ENCODE assay signal across 31 mouse cellular contexts in the genomic region with DNA sequence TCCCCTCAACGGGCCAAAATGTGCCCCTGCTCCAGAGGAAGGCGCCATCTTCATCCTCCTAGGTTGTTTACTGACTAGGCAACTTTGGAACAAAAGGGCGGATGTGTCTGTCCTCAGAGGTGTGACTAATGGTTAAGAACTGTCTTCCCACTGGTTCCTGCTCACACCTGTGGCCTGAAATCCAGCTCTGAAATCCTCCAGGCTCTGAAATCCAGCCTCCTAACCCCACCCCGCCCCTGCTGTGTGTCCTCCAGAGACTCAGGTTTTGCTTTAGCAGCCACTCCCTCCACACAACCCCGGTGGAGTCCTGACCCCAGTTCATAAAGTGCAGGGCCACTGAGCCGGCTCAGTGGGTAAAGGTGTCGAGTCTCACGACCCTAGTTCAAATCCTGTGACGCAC. TPM values are rescaled to one million over a fixed set of nuclear protein-coding genes. Genes with fewer than 3 reads are reported as not detected.
DNase-seq lines count a peak whose midpoint lies in the region; ATAC-seq and TF ChIP-seq lines count a peak whose summit lies in the region.
"Had no signal": no experiment of that assay in that cellular context is flagged by ENCODE, and none has a peak within 500 bp of the region (broad histone marks: within the 10 kb centered on the region; RNA-seq: fewer than 3 reads in every experiment).

No protein-coding gene starts in this region.

- peak; percentile 37 for DNase-seq in testis, postnatal 10 days (ENCODE audit: low spot score)
- no peak for DNase-seq in testis, postnatal 14 days (ENCODE audit: low spot score)
- DNase-seq in ES-E14 (ENCODE audit: low read depth, low spot score): no peak
- DNase-seq in ZHBTc4 (ENCODE audit: low read depth, low spot score): peak; percentile 87
- no peak for DNase-seq in adrenal gland, postnatal 10 days
- DNase-seq: adrenal gland, adult 2 months; adrenal gland, postnatal 25 days; B cell, adult 2 months; cerebellum, adult 11-12 months; cerebellum, adult 8-10 months; cerebellum, postnatal 10 days; cerebellum, postnatal 36 days; embryo, embryonic 11 days; gastrocnemius, postnatal 36 days; heart, adult 2 months; heart, postnatal 14 days; heart, postnatal 4 days had no signal

- H3K4me2 ChIP-seq in midbrain, embryonic 16.5 days (ENCODE audit: low read length): no peak overlapping the region
- H3K4me2 ChIP-seq: embryonic facial prominence, embryonic 13.5 days; forebrain, embryonic 12.5 days; forebrain, embryonic 15.5 days; heart, embryonic 13.5 days; hindbrain, embryonic 14.5 days had no signal

- no peaks in the 10 kb centered on the region for H3K36me3 ChIP-seq in ES-E14 (ENCODE audit: control insufficient read depth, insufficient read depth, low read length, poor library complexity, severe bottlenecking)
- H3K36me3 ChIP-seq in midbrain, embryonic 16.5 days (ENCODE audit: control insufficient read depth, insufficient read depth, low read length): no peaks in the 10 kb centered on the region
- H3K36me3 ChIP-seq: embryonic facial prominence, embryonic 10.5 days; embryonic facial prominence, embryonic 13.5 days; forebrain, embryonic 12.5 days; forebrain, embryonic 15.5 days; heart, embryonic 10.5 days; heart, embryonic 13.5 days had no signal

- H3K9me3 ChIP-seq in ES-E14 (ENCODE audit: control insufficient read depth, insufficient read depth, low read depth, low read length): no peaks in the 10 kb centered on the region
- H3K9me3 ChIP-seq in midbrain, embryonic 16.5 days (replicated peaks; ENCODE audit: control insufficient read depth, low read length, poor library complexity, severe bottlenecking): no peaks in the 10 kb centered on the region
- H3K9me3 ChIP-seq: embryonic facial prominence, embryonic 10.5 days; embryonic facial prominence, embryonic 13.5 days; forebrain, embryonic 12.5 days; forebrain, embryonic 15.5 days; heart, embryonic 10.5 days; heart, embryonic 13.5 days had no signal

- peaks cover 22% of the 10 kb centered on the region for H3K27me3 ChIP-seq in midbrain, embryonic 16.5 days (ENCODE audit: control insufficient read depth, insufficient read depth, low read depth, low read length)
- H3K27me3 ChIP-seq: CH12.LX had no signal

- H3K4me3 ChIP-seq in ES-E14 (ENCODE audit: insufficient read depth in 1 of 2, low read depth in 1 of 2, low read length in 2 of 2, poor library complexity in 1 of 2, severe bottlenecking in 1 of 2): no peak overlapping the region; a peak in 1 of 4 replicates
- H3K4me3 ChIP-seq in midbrain, embryonic 16.5 days (ENCODE audit: low read depth, low read length): no peak overlapping the region
- H3K4me3 ChIP-seq: embryonic facial prominence, embryonic 10.5 days; embryonic facial prominence, embryonic 13.5 days; erythroblast, embryonic 14.5 days; forebrain, embryonic 12.5 days; forebrain, embryonic 15.5 days; heart, adult 2 months; heart, embryonic 10.5 days; heart, embryonic 13.5 days had no signal

- in situ Hi-C loops in ES-E14 (cut with MboI; ENCODE audit: low sequenced_read_pairs in 2 of 2, unreplicated experiment in 2 of 2): no loop called here

- 75% methylated on average over 9 of the region's 9 CpGs for WGBS in midbrain, embryonic 16.5 days

- ATAC-seq in midbrain, embryonic 16.5 days: no peak
- ATAC-seq: forebrain, embryonic 15.5 days; hindbrain, postnatal 0 days; inflammation-experienced regulatory T-cells, adult 6 months; intestine, postnatal 0 days had no signal

- H3K9ac ChIP-seq in ES-E14 (ENCODE audit: insufficient read depth, low read depth, low read length, poor library complexity, severe bottlenecking): no peak overlapping the region; the same call in 1 of the 2 replicates
- no peak overlapping the region for H3K9ac ChIP-seq in midbrain, embryonic 16.5 days (ENCODE audit: low read depth, low read length)
- H3K9ac ChIP-seq: embryonic facial prominence, embryonic 13.5 days; forebrain, embryonic 12.5 days; forebrain, embryonic 15.5 days; heart, embryonic 13.5 days; hindbrain, embryonic 14.5 days had no signal

- H3K4me1 ChIP-seq in ES-E14 (ENCODE audit: control insufficient read depth in 2 of 2, insufficient read depth in 2 of 2, low read length in 2 of 2, poor library complexity in 1 of 2): peaks cover 4 to 43% of the 10 kb centered on the region in 2 experiments; a peak in 2 of 4 replicates
- H3K4me1 ChIP-seq in midbrain, embryonic 16.5 days (ENCODE audit: control insufficient read depth, insufficient read depth, low read length): peaks cover 7% of the 10 kb centered on the region

- peak overlapping the region; percentile 81 for H3K27ac ChIP-seq in ES-E14 (ENCODE audit: insufficient read depth, low read depth, low read length, poor library complexity, severe bottlenecking)
- H3K27ac ChIP-seq in midbrain, embryonic 16.5 days (ENCODE audit: low read length): no peak overlapping the region
- H3K27ac ChIP-seq: embryonic facial prominence, embryonic 10.5 days; embryonic facial prominence, embryonic 13.5 days; forebrain, embryonic 12.5 days; forebrain, embryonic 15.5 days; heart, adult 2 months; heart, embryonic 10.5 days; heart, embryonic 13.5 days; hindbrain, embryonic 14.5 days; hindbrain, postnatal 0 days had no signal

TF ChIP-seq in ES-E14, 5 proteins besides CTCF, POLR2A, EP300 and RAD21:
- TF ChIP-seq ZNF384 (IDR thresholded peaks at IDR 0.05; ENCODE audit: low read depth, low read length) (no peak), HCFC1 (IDR thresholded peaks at IDR 0.05; ENCODE audit: borderline replicate concordance, insufficient read depth, low read length) (no peak), CHD2 (IDR thresholded peaks at IDR 0.05; ENCODE audit: low read depth, low read length) (no peak), ZC3H11A (IDR thresholded peaks at IDR 0.05; ENCODE audit: borderline replicate concordance, low read depth, low read length) (no peak), MAFK (IDR thresholded peaks at IDR 0.05; ENCODE audit: insufficient read depth, low read depth, low read length) (no peak)

RNA-seq across cellular contexts. Expression of gene Cygb, which starts 43.4 kb away (rescaled TPM):
- total RNA-seq in ES-E14 (2012; rRNA removed): 0.37 and 0.40 TPM in 2 replicates
- 10 to 100 TPM; 40.8 to 44.7 TPM for total RNA-seq in adrenal gland, postnatal 10 days (2021)
- polyA plus RNA-seq in midbrain, embryonic 16.5 days (2015; fragmentation: Nextera tagmentation; extraction: Ambion mirVana): 26.4 and 29.3 TPM in 2 replicates
- total RNA-seq: CH12.LX; granulocyte monocyte progenitor cell, adult 5-6 weeks had no signal

RNA-seq across cellular contexts. Expression of gene Prcd, which starts 44.2 kb away (rescaled TPM):
- total RNA-seq in ES-E14 (2012; rRNA removed): 2.0 and 2.2 TPM in 2 replicates
- total RNA-seq in adrenal gland, postnatal 10 days (2021): 1 to 10 TPM; 4.1 to 6.0 TPM
- polyA plus RNA-seq in midbrain, embryonic 16.5 days (2015; fragmentation: Nextera tagmentation; extraction: Ambion mirVana): 3.7 and 4.4 TPM in 2 replicates
- total RNA-seq: CH12.LX; granulocyte monocyte progenitor cell, adult 5-6 weeks had no signal
- polyA plus RNA-seq: erythroblast, embryonic 14.5 days; inflammation-experienced regulatory T-cells, adult 6 months had no signal

Comparison
In these comparisons a context has a peak if more than half of its experiments do, and no peak if none do; other contexts are left out.
1. DNase-seq: peak in testis, postnatal 10 days (single experiment) and ZHBTc4 (single experiment); none in testis, postnatal 14 days (single experiment), ES-E14 (single experiment) and adrenal gland, postnatal 10 days (single experiment).
2. RNA of gene Cygb, which starts 43.4 kb away (total RNA-seq): 40.8 to 44.7 TPM in adrenal gland, postnatal 10 days; 0.37 to 0.40 TPM in ES-E14; every median in the first group is over 10 times any median in the second.